Mouse (Mus musculus) bone marrow, adult 2 months (tissue): Measurements from ENCODE around the gene Def8. TPM values are rescaled to one million over a fixed set of nuclear protein-coding genes. Genes with fewer than 3 reads are reported as not detected.
"Not testable (repeated sequence)": the region's sequence is repeated elsewhere in the genome, so short reads cannot be mapped to it uniquely, and the experiment has no call there.

ENCODE experiments used
- H3K27ac ChIP-seq: fragments of 200-500 bp; 2 replicates; pipeline ENCODE4 v1.5.1; 2012; ENCODE audit warnings: low read depth, mild to moderate bottlenecking, control low read depth, inconsistent platforms, low read length; ENCODE audit not compliant: control insufficient read depth, poor library complexity, insufficient read depth
- H3K4me1 ChIP-seq: fragments of 200-500 bp; 2 replicates; pipeline ENCODE4 v1.6.1; 2011; ENCODE audit warnings: low read length; ENCODE audit not compliant: control insufficient read depth, insufficient read depth
- H3K4me3 ChIP-seq: fragments of 200-500 bp; replicated peaks from 2 replicates; pipeline ENCODE3; 2011; ENCODE audit warnings: mild to moderate bottlenecking, low read depth, low read length, control low read depth; ENCODE audit not compliant: control insufficient read depth
- CTCF ChIP-seq: fragments of 200-500 bp; IDR thresholded peaks from 2 replicates; pipeline ENCODE4 v1.5.1; 2011; ENCODE audit warnings: low read length, control low read depth; ENCODE audit not compliant: control insufficient read depth, insufficient read depth
- POLR2A ChIP-seq: fragments of 200-500 bp; IDR thresholded peaks from 2 replicates; pipeline ENCODE4 v1.6.1; 2011; ENCODE audit warnings: low read depth, mild to moderate bottlenecking, control low read depth, low read length, borderline replicate concordance; ENCODE audit not compliant: control insufficient read depth
- WGBS: fragments of 180-500 bp; shearing (Covaris S2); methylation state at CpG from one replicate; pipeline ENCODE4 v1.1.7; 2018; 5-methylcytosine and 5-hydroxymethylcytosine counted together
- polyA plus RNA-seq: library from polyadenylated mRNA; stranded (reverse); fragments of >200 nt; gene quantifications from 2 replicates; pipeline ENCODE4 v1.2.4, GENCODE M21; 2011; ENCODE audit warnings: low replicate concordance; ENCODE audit not compliant: missing spikeins, insufficient read depth, insufficient read length

Gene Def8
- polyA plus RNA-seq, 1 experiment, result 16.7 TPM

DNA sequence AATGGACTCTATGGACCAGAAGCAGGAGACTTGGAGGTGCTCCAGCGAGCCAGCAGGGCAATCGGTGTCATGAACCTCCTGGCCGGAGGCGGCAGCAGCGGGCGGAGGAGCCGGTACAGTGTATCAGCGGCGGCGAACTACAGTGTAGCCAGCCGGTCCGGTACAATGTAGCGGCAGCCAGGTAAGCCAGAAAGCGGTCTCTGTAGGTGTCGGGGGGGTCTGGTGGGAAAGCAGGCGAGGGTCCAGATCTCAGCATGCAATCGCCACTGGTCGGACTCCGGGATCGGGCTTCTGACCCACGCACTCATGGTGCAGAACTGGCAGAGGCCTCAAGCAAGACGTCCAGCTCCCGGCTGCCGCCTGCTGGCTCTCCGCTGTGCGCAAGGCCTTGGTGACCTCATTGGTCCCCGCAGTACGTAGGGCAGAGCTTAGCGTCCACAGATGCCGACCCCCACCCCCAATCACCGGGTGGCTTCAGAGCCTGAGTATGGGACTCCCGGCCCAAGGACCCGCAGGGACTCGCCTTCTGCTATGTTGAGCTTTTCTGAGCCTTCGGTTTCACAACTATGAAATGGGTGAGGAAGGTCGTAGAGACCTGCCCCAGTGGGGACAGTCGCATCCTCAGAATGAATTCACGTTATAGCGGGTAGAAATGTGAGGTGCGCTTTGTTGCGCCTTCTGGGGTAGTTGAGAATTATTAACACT lies 19.7 kb downstream of the Def8 start:
- Histone ChIP-seq H3K27ac (peak overlapping the region; percentile 53), H3K4me1 (peaks cover 2% of the 10 kb centered on the region; the same call in 1 of the 2 replicates), H3K4me3 (peak overlapping the region; percentile 75)
- peak; percentile 83 for TF ChIP-seq CTCF
- peak; percentile 58; the same call in 1 of the 2 replicates for TF ChIP-seq POLR2A
- under 1% methylated on average over 41 of the region's 41 CpGs for WGBS

- Histone ChIP-seq H3K4me1 (peaks cover 2% of the 10 kb centered on the region; the same call in 1 of the 2 replicates), H3K27ac (peak overlapping the region; percentile 53), H3K4me3 (peak overlapping the region; percentile 75)
- TF ChIP-seq POLR2A (no peak), CTCF (no peak)
- WGBS, result 0% methylated on average over 4 of the region's 4 CpGs
These were observed 20.2 kb downstream of the Def8 start for GRCm38 (mm10) chr8:123443576-123443921.

GRCm38 (mm10) chr8:123444131-123444530 lies 20.8 kb downstream of the Def8 start:
- TF ChIP-seq CTCF (no peak), POLR2A (no peak)
- Histone ChIP-seq H3K4me3 (peak overlapping the region; percentile 19), H3K27ac (peak overlapping the region; percentile 76), H3K4me1 (peaks cover 2% of the 10 kb centered on the region; the same call in 1 of the 2 replicates)
- WGBS, result 8% methylated on average over 6 of the region's 6 CpGs

DNA sequence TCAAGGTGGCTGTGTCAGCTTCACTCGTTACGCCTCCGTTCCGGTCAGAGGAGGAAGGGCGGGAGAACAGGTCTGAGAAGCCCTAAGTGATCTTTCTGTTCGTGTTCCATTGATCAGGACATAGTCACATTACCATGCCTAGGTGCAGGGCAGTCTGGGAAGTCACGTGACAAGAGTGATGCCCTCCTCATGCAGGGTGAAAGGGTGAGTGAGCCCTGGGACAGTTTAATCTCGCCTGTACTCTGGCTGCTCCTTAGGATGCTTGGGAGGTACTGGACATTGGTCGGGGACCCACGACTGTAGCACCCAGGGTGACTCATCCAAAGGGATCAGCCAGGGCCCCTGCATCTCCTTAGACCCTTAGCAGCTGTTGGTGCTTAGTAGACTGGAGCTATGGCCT lies 22.7 kb downstream of the Def8 start:
- WGBS, result 83% methylated on average over 10 of the region's 10 CpGs
- H3K4me1 ChIP-seq, result peaks cover 3% of the 10 kb centered on the region
- TF ChIP-seq CTCF (no peak), POLR2A (no peak)
- no peak overlapping the region for H3K4me3 ChIP-seq
- no peak overlapping the region for H3K27ac ChIP-seq

GRCm38 (mm10) chr8:123446799-123447198 lies 23.5 kb downstream of the Def8 start:
- 78% methylated on average over 6 of the region's 6 CpGs for WGBS
- peaks cover 6% of the 10 kb centered on the region for H3K4me1 ChIP-seq
- TF ChIP-seq CTCF, result no peak
- TF ChIP-seq POLR2A, result no peak
- H3K4me3 ChIP-seq, result no peak overlapping the region
- no peak overlapping the region for H3K27ac ChIP-seq

DNA sequence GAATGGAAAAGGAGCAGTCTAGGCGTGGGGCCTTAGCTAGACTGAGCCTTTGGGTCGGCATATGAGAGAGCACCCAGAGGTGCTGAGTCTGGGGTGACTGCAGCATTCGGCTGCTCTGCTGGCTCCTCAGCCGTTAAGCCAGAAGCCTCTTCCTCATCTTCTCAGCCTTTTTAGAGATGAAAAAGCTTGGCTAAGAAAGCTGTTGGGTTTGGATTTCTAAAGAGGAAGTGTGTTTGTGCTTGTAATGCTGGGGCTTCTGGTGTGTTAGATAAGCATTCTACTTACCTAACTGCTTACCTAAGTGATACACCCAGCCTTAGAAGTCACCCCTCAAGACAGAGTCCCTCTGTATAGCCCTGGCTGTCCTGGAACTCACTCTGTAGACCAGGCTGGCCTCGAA lies 27.5 kb downstream of the Def8 start:
- WGBS, result 9% methylated on average over 5 of the region's 5 CpGs
- H3K27ac ChIP-seq, result peak overlapping the region; percentile 90

GRCm38 (mm10) chr8:123451747-123452146 lies 28.4 kb downstream of the Def8 start:
- peak overlapping the region; percentile 27; the same call in 1 of the 2 replicates for H3K27ac ChIP-seq
- H3K4me1 ChIP-seq, result peaks cover 10% of the 10 kb centered on the region
- not testable (repeated sequence) for H3K4me3 ChIP-seq
- WGBS, result 72% methylated on average over 12 of the region's 12 CpGs

More for the DNA sequence above, 27.5 kb downstream of the Def8 start:
- H3K4me1 ChIP-seq, result peaks cover 10% of the 10 kb centered on the region
- TF ChIP-seq CTCF (no peak), POLR2A (no peak)
- no peak overlapping the region for H3K4me3 ChIP-seq

DNA sequence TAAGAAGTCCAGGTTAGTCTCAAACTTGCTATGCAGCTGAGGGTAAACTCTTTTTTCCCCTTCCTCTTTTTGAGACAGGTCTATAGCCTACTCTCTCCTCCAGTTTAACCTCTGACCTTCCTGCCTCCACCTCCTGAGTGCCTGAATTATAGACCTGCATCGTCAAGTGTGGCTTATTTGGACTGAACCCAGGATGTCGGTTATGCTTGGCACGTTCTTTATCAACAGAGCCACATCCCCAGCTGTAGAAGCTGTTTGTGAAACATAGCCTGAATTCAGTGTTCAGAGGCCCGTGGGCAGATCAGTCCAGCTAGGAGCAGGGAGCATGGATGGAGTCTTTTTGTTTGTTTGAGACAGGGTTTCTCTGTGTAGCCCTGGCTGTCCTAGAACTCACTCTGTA lies 28.8 kb downstream of the Def8 start:
- 8% methylated on average over 4 of the region's 4 CpGs for WGBS
- Histone ChIP-seq H3K4me1 (peaks cover 10% of the 10 kb centered on the region), H3K27ac (no peak overlapping the region), H3K4me3 (no peak overlapping the region)
- TF ChIP-seq CTCF (no peak), POLR2A (no peak)

- TF ChIP-seq CTCF (no peak), POLR2A (no peak)
- WGBS, result 63% methylated on average over 7 of the region's 7 CpGs
- peaks cover 9% of the 10 kb centered on the region for H3K4me1 ChIP-seq
- H3K27ac ChIP-seq, result no peak overlapping the region
- no peak overlapping the region for H3K4me3 ChIP-seq
These were observed 30.0 kb downstream of the Def8 start for GRCm38 (mm10) chr8:123453291-123453690.
